Mouse (Mus musculus) frontal cortex, postnatal 14 days (tissue): Measurements from ENCODE around the gene Ybx1.

Experiments
- DNase-seq, 2 experiments: peaks; one replicate each; pipeline ENCODE4 v3.0.0; 2022; ENCODE audit warnings: low spot score in 2 of 2

Gene Ybx1

DNA sequence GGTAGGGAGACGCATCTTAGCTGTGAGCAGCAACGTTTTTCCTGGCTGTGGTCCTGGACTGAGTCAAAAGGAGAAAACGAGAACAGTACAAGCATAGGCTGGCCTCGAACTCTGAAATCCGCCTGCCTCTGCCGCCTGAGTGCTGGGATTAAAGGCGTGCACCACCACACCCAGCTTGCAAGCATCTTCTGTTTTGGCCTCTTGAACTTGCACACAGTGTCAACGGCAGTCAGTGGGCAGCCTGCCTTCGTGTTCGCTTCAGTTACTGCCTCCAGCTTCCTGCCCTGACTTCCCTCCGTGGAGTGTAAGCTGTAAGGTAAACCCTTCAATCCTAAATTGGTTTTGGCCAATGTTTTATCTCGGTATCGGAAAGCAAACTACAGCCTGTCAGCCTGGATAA is 27.8 kb downstream of the Ybx1 start:
- DNase-seq, result no peak

DNA sequence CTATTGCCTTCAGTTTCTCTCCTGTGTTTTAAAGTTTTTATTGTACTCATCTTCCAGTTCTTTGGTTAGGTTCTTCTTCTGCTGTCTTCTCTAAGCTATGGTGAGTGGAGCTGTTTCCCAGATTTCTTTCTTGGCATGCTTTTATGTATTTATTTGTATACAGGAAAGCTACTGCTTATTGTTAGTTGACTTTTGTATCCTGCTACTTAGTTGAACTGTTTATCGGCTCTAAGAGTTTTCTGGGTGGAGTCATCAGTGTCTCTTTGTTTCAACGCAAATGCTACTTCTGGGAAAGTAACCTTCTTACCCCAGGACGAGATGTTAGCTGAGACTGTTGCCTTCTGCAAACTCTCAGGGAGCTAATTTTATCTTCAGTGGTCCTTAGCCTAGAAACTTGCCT is 30.9 kb downstream of the Ybx1 start:
- no peak for DNase-seq

DNA sequence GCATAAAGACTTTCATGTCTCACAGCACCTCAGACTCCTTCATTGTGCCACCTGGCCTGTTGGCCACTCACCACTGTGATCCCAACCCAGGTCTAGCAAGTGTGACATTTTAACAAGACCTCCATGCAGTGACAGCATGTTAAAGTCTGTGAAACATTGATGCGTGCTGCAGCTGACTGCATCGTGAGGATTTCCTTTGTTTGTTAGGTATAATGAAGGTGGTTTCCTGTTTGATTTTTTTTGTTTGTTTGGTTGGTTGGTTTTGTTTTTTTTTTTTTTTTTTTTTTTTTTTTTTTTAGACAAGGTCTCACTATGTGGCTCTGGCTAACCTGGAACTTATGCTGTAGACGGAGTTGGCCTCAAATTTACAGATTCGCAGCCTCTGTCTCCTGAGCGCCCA is 31.9 kb downstream of the Ybx1 start:
- no peak for DNase-seq

DNA sequence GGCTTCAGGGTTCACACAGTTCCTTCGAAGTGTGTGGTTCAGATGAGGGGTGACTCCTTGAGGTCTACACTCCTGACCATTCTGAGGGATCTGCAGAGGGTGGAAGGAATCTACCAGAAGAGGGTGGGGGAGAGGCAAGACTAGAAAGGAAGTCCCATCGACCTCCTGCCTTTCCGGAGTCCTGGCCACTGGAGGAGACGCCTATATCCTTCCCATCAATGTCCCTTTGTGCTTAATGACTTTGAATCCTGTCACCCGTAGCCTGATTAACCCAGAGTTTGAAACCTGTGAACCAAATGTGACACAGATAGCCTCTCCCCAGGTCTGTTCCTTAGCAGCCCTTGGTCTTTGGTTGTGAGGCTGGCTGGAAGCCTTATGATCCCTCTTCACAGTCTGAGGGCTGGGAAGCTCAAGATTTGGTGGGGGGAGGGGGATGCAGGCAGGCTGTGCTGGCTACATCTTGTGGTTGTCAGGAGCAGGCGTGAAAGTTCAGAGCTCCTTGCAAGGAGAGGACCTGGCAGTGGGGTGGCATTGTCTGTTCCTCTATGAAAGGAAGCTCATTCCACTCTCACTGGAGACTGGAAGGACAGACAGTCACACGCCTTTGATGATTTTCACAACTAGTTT is 33.2 kb downstream of the Ybx1 start:
- no peak for DNase-seq

GRCm38 (mm10) chr4:119259344-119260254 is 34.8 kb downstream of the Ybx1 start:
- no peak for DNase-seq

DNA sequence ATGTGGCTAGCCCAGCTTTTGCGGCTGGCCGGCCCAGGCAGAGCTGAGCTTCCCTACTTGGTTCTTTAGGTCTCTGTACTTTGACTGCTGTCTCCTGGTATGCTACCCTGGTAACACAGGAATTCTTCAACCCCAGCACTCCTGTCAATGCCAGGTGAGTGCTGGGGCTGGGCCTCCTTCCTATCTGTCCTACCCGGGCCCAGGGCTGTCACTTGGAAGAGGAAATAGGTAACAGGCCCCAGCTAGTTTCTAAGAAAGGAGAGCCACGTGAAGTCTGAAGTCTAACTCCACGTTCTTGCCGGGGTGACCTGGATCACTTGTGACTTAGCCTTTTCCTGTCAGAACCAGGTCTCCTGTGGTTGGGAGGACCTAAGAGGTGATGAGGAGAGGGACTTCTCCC is 37.3 kb downstream of the Ybx1 start:
- DNase-seq, result no peak

DNA sequence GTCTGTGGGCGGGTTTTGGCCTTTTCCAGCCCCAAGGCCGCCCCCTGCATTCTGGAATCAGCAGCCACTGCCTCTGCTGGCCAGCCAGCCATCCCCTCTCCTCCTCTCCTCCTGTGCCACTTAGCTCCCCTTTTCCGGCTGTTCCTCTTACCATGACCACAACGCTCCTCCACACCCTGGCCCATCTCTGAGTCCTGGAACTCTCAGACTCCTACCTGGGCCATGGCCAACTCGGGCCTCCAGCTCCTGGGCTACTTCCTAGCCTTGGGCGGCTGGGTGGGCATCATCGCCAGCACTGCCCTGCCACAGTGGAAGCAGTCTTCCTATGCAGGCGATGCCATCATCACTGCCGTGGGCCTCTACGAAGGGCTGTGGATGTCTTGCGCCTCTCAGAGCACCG is 39.1 kb downstream of the Ybx1 start, which contains the start of gene Cldn19:
Cldn19 (plus strand) TSS at position 64 of the 400 bp plus-strand sequence.
- DNase-seq, result no peak

GRCm38 (mm10) chr4:119254012-119254618 is 40.3 kb downstream of the Ybx1 start:
- DNase-seq, result no peak

DNA sequence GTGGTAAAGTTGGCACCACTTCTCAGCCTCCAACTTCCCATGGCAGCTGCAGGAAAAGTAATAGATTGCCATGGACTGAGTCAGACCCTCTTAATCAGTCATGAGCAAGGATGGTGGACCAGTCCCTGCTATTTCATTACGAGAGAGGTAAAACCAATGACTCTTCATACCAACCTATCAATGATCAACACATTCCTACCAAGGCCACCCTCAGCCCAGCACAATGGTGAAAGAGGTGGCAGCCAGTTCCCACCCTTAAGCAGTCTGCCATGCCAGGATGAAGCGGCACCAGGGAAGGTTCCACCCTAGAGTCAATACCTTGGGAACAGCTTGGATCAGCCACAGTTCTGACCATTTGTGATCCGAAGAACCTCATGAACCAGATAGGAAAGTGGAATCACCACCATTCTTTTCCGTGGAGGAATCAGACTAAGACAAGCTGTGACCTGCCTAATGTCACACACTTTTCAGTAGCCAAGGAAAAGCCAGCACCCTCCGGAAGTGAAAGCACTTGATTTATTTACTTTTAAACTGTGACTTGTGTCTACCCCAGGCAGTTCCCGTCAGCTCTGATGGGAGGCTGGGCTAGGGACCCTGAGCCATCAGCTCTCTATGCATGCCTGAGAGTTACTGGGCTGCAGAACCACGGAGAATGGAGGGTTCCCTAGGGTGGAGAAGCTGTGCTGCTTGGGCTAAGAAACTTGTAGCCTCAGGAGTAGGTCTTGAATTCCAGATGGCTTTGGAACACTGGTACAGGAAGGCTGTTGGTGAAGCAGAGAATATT is 42.2 kb downstream of the Ybx1 start:
- DNase-seq, result no peak

DNA sequence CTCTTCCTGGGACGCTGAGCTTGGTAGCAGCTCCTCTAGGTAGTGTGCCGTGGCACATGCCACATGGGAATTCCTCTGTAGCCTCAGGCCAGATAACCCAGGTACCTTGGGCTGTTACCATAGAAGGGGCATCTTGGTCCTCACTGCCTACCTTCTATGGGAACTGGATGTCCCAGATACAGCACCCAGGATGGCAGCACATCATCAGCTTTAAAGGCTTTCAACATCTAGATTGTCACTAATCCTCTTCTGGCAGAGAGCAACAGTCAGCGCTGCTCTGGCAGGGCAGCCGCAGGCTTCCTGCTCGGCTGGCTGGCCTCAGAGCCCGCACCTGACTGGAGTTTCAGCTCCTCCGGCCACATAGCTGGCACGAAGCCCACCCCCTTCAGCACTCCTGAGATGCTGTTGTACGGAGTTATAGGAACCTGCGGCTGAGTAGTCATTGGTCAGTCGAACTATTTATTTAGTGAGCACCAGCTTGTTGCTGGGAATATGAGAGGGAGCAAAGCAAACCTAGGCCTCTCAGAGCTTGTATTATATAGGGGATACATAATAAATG is 45.9 kb downstream of the Ybx1 start:
- no peak for DNase-seq

GRCm38 (mm10) chr4:119247462-119248235 is 46.8 kb downstream of the Ybx1 start:
- peak in 1 of 2 experiments; percentile 62 for DNase-seq

- DNase-seq, result no peak
Observed at GRCm38 (mm10) chr4:119246688-119247225, 47.6 kb downstream of the Ybx1 start.

GRCm38 (mm10) chr4:119245961-119246360 is 48.4 kb downstream of the Ybx1 start:
- no peak for DNase-seq

DNA sequence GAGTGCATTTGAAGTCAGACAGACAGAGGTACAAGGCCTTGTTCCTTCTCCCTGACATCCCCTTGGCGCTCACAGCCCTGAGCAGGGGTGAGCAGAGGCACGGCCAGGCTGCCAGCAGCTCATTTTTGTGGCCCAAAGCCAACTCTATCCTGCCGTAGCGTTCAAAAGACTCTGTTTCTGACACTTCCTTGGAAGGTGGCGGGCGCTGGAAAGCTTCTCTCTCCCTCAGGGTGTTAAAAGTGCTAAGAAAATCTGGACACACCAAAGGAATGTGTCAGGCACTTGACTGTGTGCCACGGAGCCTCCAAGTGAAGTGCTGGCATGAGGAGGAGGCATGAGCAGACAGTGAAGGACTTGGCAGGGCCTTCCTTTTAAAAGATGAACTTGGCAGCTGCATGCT is 48.8 kb downstream of the Ybx1 start:
- peak; percentile 40 to 68 for DNase-seq

DNA sequence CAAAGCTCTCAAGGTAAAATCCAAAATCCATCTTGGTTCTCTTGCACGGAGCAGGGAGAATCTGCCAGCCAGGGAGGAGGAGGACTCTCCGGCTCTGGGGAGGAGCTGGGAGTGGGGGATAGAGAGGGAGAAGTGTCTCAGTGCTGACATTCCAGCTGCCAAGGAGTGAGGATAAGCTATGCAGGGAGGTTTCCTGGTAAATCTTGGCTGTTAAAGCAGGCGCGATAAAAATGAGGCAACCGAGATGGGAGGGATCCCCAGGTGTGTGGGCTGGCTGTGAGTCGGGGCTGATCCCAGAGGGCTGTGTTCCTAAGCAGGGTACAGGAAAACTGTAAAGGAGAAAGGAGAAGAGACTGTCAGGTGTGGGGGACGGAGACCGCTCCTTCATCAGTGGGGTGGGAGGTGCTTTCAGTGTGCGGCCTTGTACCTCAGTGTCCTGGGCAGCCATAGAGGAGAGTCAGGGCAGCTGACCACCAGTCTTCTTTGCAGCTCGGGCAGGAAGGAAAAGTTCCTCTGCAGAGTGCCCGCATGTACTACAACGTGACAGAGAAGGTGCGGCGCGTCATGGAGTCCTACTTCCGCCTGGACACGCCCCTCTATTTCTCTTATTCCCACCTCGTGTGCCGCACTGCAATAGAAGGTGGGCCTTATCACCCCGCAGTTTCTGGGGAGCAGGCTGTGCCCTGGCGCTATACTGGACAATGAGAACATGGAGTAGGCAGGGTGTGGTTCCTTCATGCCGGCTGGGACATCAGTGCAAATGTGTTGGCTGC is 49.8 kb downstream of the Ybx1 start:
- peak; percentile 51 to 60 for DNase-seq

- no peak for DNase-seq
Observed at GRCm38 (mm10) chr4:119242571-119242970, 51.8 kb downstream of the Ybx1 start.

DNA sequence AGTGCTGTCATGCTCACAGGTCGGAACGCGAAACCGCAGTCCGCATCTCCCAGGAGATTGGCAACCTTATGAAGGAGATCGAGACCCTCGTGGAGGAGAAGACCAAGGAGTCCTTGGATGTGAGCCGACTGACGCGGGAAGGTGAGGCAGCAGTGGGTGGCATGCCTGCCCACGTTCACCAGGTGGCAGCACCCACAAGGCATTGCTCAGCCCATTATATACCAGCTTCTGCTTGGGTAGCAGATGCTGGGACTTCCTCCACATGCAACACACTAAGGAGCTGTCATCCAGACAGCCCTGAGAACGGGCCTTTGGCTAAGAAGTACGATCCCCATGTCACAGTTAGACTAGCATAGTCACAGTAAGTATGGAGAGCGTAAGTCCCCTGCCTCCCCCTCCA is 52.7 kb downstream of the Ybx1 start:
- peak; percentile 30 to 54 for DNase-seq

GRCm38 (mm10) chr4:119239181-119239682 is 55.2 kb downstream of the Ybx1 start:
- peak in 1 of 2 experiments; percentile 25 for DNase-seq

DNA sequence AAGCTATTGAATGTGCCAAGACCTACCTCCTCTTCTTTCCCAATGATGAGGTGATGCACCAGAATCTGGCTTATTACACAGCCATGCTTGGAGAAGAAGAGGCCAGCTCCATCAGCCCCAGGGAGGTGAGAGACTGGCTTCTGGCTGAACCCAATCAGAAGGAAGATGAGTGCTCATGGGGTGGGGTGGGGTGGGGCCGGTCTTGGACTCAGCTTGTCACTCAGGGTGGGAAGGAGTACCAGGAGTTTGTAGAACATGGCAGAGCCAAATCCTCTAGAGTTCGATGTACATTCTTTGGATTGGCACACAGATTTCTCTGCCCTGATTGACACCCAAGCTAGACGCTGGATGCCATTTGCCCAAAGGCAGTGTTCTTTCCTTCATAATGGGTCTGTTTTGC is 55.7 kb downstream of the Ybx1 start:
- no peak for DNase-seq
